Comparison of ENCODE assay signal across 7 mouse cellular contexts in the genomic region with DNA sequence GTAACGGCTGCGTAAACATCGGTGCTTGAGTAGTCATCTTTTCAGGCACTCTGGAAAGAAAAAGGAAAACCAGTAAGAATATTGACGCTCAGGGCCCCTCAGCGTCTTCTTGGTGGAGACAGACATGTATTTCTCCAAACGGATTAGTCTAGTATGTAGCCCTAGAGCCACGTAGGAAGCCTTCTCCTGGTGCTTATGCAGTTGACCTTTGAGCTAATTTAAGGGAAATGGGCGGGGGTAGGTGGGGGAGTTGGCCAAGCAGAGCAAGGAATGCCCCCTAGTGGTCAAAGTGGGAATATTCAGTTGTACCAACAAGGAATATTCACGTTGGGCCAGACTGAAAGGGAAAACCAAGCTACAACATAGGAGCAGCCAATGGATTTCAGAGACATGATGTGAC. TPM values are rescaled to one million over a fixed set of nuclear protein-coding genes. Genes with fewer than 3 reads are reported as not detected.
DNase-seq lines count a peak whose midpoint lies in the region; ATAC-seq and TF ChIP-seq lines count a peak whose summit lies in the region.

No protein-coding gene starts in this region.

- H3K79me2 ChIP-seq in liver, adult 2 months (ENCODE audit: control insufficient read depth, insufficient read depth, low read length): no peaks in the 10 kb centered on the region

- no peak for TF ChIP-seq POLR2A in liver, adult 2 months (IDR thresholded peaks at IDR 0.05; ENCODE audit: extremely low read depth, insufficient read depth, low read length)

- WGBS in liver, adult 2 months: 41% methylated on average over 9 of the region's 9 CpGs
- WGBS in heart, embryonic 11.5 days (ENCODE audit: insufficient replicate concordance): 39% methylated on average over 9 of the region's 9 CpGs

- ATAC-seq in heart, embryonic 11.5 days (replicated peaks; ENCODE audit: insufficient number of reproducible peaks, low FRiP score, low TSS enrichment): no peak

- no peaks in the 10 kb centered on the region for H3K9me3 ChIP-seq in heart, embryonic 11.5 days (replicated peaks; ENCODE audit: control insufficient read depth, low read length)

- no peak overlapping the region; the same call in 1 of the 2 replicates for H3K4me3 ChIP-seq in liver, adult 2 months (ENCODE audit: insufficient read depth, low read depth, low read length)
- H3K4me3 ChIP-seq in heart, embryonic 11.5 days (ENCODE audit: low read depth, low read length): peak overlapping the region; percentile 39

- peak; percentile 71 for DNase-seq in liver, adult 2 months (ENCODE audit: extremely low read depth, low read depth, low spot score)
- DNase-seq in liver (no peak), MN1 (ENCODE audit: low spot score) (no peak)
- peak; percentile 66 for DNase-seq in adrenal gland, postnatal 14 days
- DNase-seq in lung, postnatal 10 days: peak; percentile 69
- no peak for DNase-seq in urinary bladder, postnatal 10 days (ENCODE audit: low spot score)

- no peak overlapping the region for H3K27ac ChIP-seq in liver, adult 2 months (replicated peaks; ENCODE audit: insufficient read depth, low read depth, low read length)
- peak overlapping the region; percentile 62 for H3K27ac ChIP-seq in heart, embryonic 11.5 days (ENCODE audit: low read depth, low read length)

- no peaks in the 10 kb centered on the region; the same call in 1 of the 2 replicates for H3K4me1 ChIP-seq in liver, adult 2 months (ENCODE audit: control insufficient read depth, insufficient read depth, low read length)
- no peaks in the 10 kb centered on the region for H3K4me1 ChIP-seq in heart, embryonic 11.5 days (ENCODE audit: control insufficient read depth, insufficient read depth, low read length)

- peak overlapping the region; percentile 67 for H3K4me2 ChIP-seq in heart, embryonic 11.5 days

- peak; percentile 80 for TF ChIP-seq CTCF in liver, adult 2 months (IDR thresholded peaks at IDR 0.05; ENCODE audit: low read depth, low read length)

- H3K9ac ChIP-seq in liver, adult 2 months (ENCODE audit: low read depth, low read length): peak overlapping the region; percentile 28; the same call in 1 of the 2 replicates
- H3K9ac ChIP-seq in heart, embryonic 11.5 days (ENCODE audit: low read depth, low read length): peak overlapping the region; percentile 73

- H3K27me3 ChIP-seq in liver, adult 2 months (ENCODE audit: control insufficient read depth, insufficient read depth, low read length): no peaks in the 10 kb centered on the region
- no peaks in the 10 kb centered on the region for H3K27me3 ChIP-seq in heart, embryonic 11.5 days (ENCODE audit: control insufficient read depth, insufficient read depth, low read length)

- H3K36me3 ChIP-seq in liver, adult 2 months (ENCODE audit: control insufficient read depth, insufficient read depth, low read length): no peaks in the 10 kb centered on the region
- peaks cover 4% of the 10 kb centered on the region for H3K36me3 ChIP-seq in heart, embryonic 11.5 days (ENCODE audit: control insufficient read depth, insufficient read depth, low read length)

RNA-seq across cellular contexts. Expression of a gene that starts 2.2 kb away (rescaled TPM):
- 0.20 and 4.9 TPM in 2 replicates for total RNA-seq in liver, adult 2 months (2014; rRNA removed)
- polyA plus RNA-seq in liver, adult 2 months (2012; rRNA removed): 0.01 TPM in 1 of 2 replicates, not detected in the other
- 0.37 and 0.83 TPM in 2 replicates for total RNA-seq in adrenal gland, postnatal 14 days (2021)
- polyA plus RNA-seq in heart, embryonic 11.5 days (2014; fragmentation: Nextera tagmentation; extraction: Ambion mirVana): 378 and 608 TPM in 2 replicates

Comparison
In these comparisons a context has a peak if more than half of its experiments do, and no peak if none do; other contexts are left out.
1. DNase-seq: peak in liver, adult 2 months (single experiment), adrenal gland, postnatal 14 days (single experiment) and lung, postnatal 10 days (single experiment); none in liver (single experiment), urinary bladder, postnatal 10 days (single experiment) and MN1 (single experiment).